Mouse (Mus musculus) forebrain, embryonic 11.5 days (tissue): ENCODE results near the gene Syt9. TPM values are rescaled to one million over a fixed set of nuclear protein-coding genes. Genes with fewer than 3 reads are reported as not detected.
A peak's percentile ranks its signal among the peaks of the same experiment; 100 is the strongest.

ENCODE experiments used
- ATAC-seq: fragments of 200-750 bp; cut with Nextera tagmentation; replicated peaks from 2 replicates; pipeline ENCODE4 v1.8.0; 2017; ENCODE audit warnings: moderate TSS enrichment; ENCODE audit not compliant: low FRiP score
- DNase-seq: peaks from one replicate; pipeline ENCODE4 v3.0.0-alpha.2; 2017; ENCODE audit warnings: low spot score
- H3K27ac ChIP-seq: fragments of 300-500 bp; sonication (generic); 2 replicates; pipeline ENCODE4 v1.5.1; 2014; ENCODE audit warnings: low read depth, low read length
- H3K27me3 ChIP-seq: fragments of 300-500 bp; sonication (generic); 2 replicates; pipeline ENCODE4 v1.6.1; 2014; ENCODE audit warnings: mild to moderate bottlenecking, low read length, mixed read lengths; ENCODE audit not compliant: control insufficient read depth, insufficient read depth
- H3K36me3 ChIP-seq: fragments of 300-500 bp; sonication (generic); 2 replicates; pipeline ENCODE4 v1.6.1; 2014; ENCODE audit warnings: mild to moderate bottlenecking, low read length, moderate library complexity, mixed read lengths; ENCODE audit not compliant: control insufficient read depth, insufficient read depth
- H3K4me1 ChIP-seq: fragments of 300-500 bp; sonication (generic); replicated peaks from 2 replicates; pipeline ENCODE4 v1.6.1; 2014; ENCODE audit warnings: low read length, mixed read lengths; ENCODE audit not compliant: control insufficient read depth, insufficient read depth
- H3K4me2 ChIP-seq: fragments of 300-500 bp; sonication (generic); 2 replicates; pipeline ENCODE4 v1.6.1; 2014; ENCODE audit warnings: low read depth, mild to moderate bottlenecking, low read length, moderate library complexity, mixed read lengths; ENCODE audit not compliant: severe bottlenecking
- H3K4me3 ChIP-seq: fragments of 300-500 bp; sonication (generic); 2 replicates; pipeline ENCODE4 v1.5.1; 2014; ENCODE audit warnings: low read depth, low read length
- H3K9ac ChIP-seq: fragments of 300-500 bp; sonication (generic); 2 replicates; pipeline ENCODE4 v1.6.1; 2014; ENCODE audit warnings: low read length
- H3K9me3 ChIP-seq: fragments of 300-500 bp; sonication (generic); 2 replicates; pipeline ENCODE4 v1.6.1; 2016; ENCODE audit warnings: low read length, mixed read lengths; ENCODE audit not compliant: control insufficient read depth
- WGBS: fragments of 180-500 bp; shearing (Covaris S2); extraction: QIAGEN DNeasy Blood & Tissue Kit; methylation state at CpG from one replicate; pipeline ENCODE4 v1.1.7; 2014; 5-methylcytosine and 5-hydroxymethylcytosine counted together
- polyA plus RNA-seq: library from polyadenylated mRNA; unstranded; fragments of >200 nt; fragmentation: Nextera tagmentation; extraction: Ambion mirVana; gene quantifications from 2 replicates; pipeline ENCODE4 v1.2.1, GENCODE M21; 2014

The Syt9 gene
- polyA plus RNA-seq, 1 experiment from 2014 or later = 5.6 TPM

DNA sequence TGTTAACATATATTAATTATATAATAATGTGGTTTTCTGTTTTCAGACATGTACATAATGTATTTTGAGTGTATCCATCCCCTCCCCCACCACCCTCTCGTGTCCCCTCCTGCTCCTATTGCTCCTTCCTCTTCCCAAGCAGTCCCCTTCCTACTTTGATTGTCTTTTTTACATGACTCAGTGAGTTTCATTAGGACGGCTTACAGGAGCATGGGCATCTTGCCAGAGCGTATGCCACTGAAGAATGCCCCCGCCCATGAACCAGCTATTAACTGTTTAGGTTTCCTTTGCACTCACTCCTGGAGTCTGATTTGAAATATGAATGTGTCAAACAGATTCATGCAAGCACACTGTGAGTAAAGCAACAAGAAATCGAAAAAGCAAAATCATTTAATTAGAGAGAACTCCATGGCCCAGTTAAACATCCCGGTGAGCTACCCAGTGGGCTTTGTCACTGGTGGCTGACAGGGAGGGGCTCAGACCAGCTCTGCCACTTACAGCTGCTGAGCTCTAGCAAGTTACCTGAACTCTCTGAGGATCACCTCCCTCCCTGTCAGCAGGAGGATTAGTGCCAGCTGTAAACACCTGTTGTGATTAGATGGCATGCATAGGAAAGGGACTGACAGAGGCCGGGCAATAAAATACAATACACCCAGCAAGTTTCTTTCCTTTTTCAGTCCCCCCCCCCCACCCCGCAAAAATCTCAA lies 146.3 kb downstream of the Syt9 start:
- H3K4me3 ChIP-seq = no peak overlapping the region
- no peaks in the 10 kb centered on the region for H3K9me3 ChIP-seq
- H3K27ac ChIP-seq = no peak overlapping the region
- H3K4me1 ChIP-seq = no peaks in the 10 kb centered on the region
- no peaks in the 10 kb centered on the region for H3K36me3 ChIP-seq
- peak; percentile 79 for ATAC-seq
- no peak overlapping the region for H3K9ac ChIP-seq
- no peaks in the 10 kb centered on the region for H3K27me3 ChIP-seq
- 60% methylated on average over 8 of the region's 8 CpGs for WGBS
- DNase-seq = no peak
- no peak overlapping the region for H3K4me2 ChIP-seq

- Histone ChIP-seq H3K4me3 (no peak overlapping the region), H3K9ac (no peak overlapping the region), H3K4me2 (no peak overlapping the region), H3K4me1 (no peaks in the 10 kb centered on the region), H3K9me3 (no peaks in the 10 kb centered on the region), H3K36me3 (no peaks in the 10 kb centered on the region), H3K27ac (no peak overlapping the region), H3K27me3 (no peaks in the 10 kb centered on the region)
- no peak for ATAC-seq
- DNase-seq = no peak
- 91% methylated on average over 12 of the region's 12 CpGs for WGBS
Observed at GRCm38 (mm10) chr7:107519256-107520025, 148.9 kb downstream of the Syt9 start.

GRCm38 (mm10) chr7:107521411-107521810 lies 150.9 kb downstream of the Syt9 start:
- no peak for DNase-seq
- no peak overlapping the region for H3K4me3 ChIP-seq
- no peaks in the 10 kb centered on the region for H3K9me3 ChIP-seq
- no peaks in the 10 kb centered on the region for H3K36me3 ChIP-seq
- H3K4me2 ChIP-seq = no peak overlapping the region
- H3K27me3 ChIP-seq = no peaks in the 10 kb centered on the region
- no peak for ATAC-seq
- H3K9ac ChIP-seq = no peak overlapping the region
- no peak overlapping the region for H3K27ac ChIP-seq
- H3K4me1 ChIP-seq = no peaks in the 10 kb centered on the region
- WGBS = 86% methylated on average over 6 of the region's 6 CpGs

GRCm38 (mm10) chr7:107526299-107526698 lies 155.8 kb downstream of the Syt9 start:
- 30% methylated on average over 1 of the region's 1 CpGs for WGBS
- DNase-seq (peak; percentile 53), ATAC-seq (peak; percentile 73)
- no peak overlapping the region for H3K9ac ChIP-seq
- no peaks in the 10 kb centered on the region for H3K27me3 ChIP-seq
- H3K4me3 ChIP-seq = no peak overlapping the region
- H3K27ac ChIP-seq = no peak overlapping the region
- no peak overlapping the region for H3K4me2 ChIP-seq
- no peaks in the 10 kb centered on the region for H3K4me1 ChIP-seq
- no peaks in the 10 kb centered on the region; the same call in 1 of the 2 replicates for H3K9me3 ChIP-seq
- H3K36me3 ChIP-seq = no peaks in the 10 kb centered on the region

- H3K9me3 ChIP-seq = no peaks in the 10 kb centered on the region; the same call in 1 of the 2 replicates
- no peak overlapping the region for H3K4me2 ChIP-seq
- H3K4me1 ChIP-seq = no peaks in the 10 kb centered on the region
- no peak for ATAC-seq
- no peak overlapping the region for H3K9ac ChIP-seq
- 89% methylated on average over 3 of the region's 3 CpGs for WGBS
- H3K27me3 ChIP-seq = no peaks in the 10 kb centered on the region
- H3K36me3 ChIP-seq = no peaks in the 10 kb centered on the region
- no peak for DNase-seq
- no peak overlapping the region for H3K4me3 ChIP-seq
- no peak overlapping the region for H3K27ac ChIP-seq
Observed at GRCm38 (mm10) chr7:107528169-107528772, 157.7 kb downstream of the Syt9 start.

GRCm38 (mm10) chr7:107529364-107529763 lies 158.8 kb downstream of the Syt9 start:
- H3K4me1 ChIP-seq = no peaks in the 10 kb centered on the region
- H3K4me3 ChIP-seq = no peak overlapping the region
- H3K27ac ChIP-seq = no peak overlapping the region
- DNase-seq = no peak
- no peaks in the 10 kb centered on the region for H3K36me3 ChIP-seq
- WGBS = 79% methylated on average over 5 of the region's 5 CpGs
- H3K9ac ChIP-seq = no peak overlapping the region
- ATAC-seq = no peak
- H3K4me2 ChIP-seq = no peak overlapping the region
- no peaks in the 10 kb centered on the region for H3K27me3 ChIP-seq
- H3K9me3 ChIP-seq = no peaks in the 10 kb centered on the region; the same call in 1 of the 2 replicates

- no peaks in the 10 kb centered on the region for H3K4me1 ChIP-seq
- H3K9me3 ChIP-seq = no peaks in the 10 kb centered on the region; the same call in 1 of the 2 replicates
- no peaks in the 10 kb centered on the region for H3K27me3 ChIP-seq
- H3K36me3 ChIP-seq = no peaks in the 10 kb centered on the region
- 81% methylated on average over 4 of the region's 4 CpGs for WGBS
- DNase-seq = no peak
- H3K9ac ChIP-seq = no peak overlapping the region
- H3K4me2 ChIP-seq = no peak overlapping the region
- no peak overlapping the region for H3K27ac ChIP-seq
- H3K4me3 ChIP-seq = no peak overlapping the region
- ATAC-seq = no peak
Observed at GRCm38 (mm10) chr7:107535311-107535710, 164.8 kb downstream of the Syt9 start.

- DNase-seq (no peak), ATAC-seq (no peak)
- Histone ChIP-seq H3K9me3 (no peaks in the 10 kb centered on the region), H3K9ac (no peak overlapping the region), H3K27me3 (no peaks in the 10 kb centered on the region), H3K4me2 (no peak overlapping the region), H3K27ac (no peak overlapping the region), H3K4me1 (no peaks in the 10 kb centered on the region), H3K36me3 (no peaks in the 10 kb centered on the region), H3K4me3 (no peak overlapping the region)
- 31% methylated on average over 6 of the region's 6 CpGs for WGBS
Observed at GRCm38 (mm10) chr7:107536516-107536915, 166.0 kb downstream of the Syt9 start.
